Mouse (Mus musculus): ENCODE results near the gene Kdelr2. TPM values are rescaled to one million over a fixed set of nuclear protein-coding genes. Genes with fewer than 3 reads are reported as not detected.

The Kdelr2 gene
- polyA plus RNA-seq, 1 experiment from 2014 or later = 150 TPM

GRCm38 (mm10) chr5:143405200-143405599 is 1.6 kb downstream of the Kdelr2 start:
- peaks cover 40% of the 10 kb centered on the region for H3K4me1 ChIP-seq (replicated peaks)
- no peak overlapping the region for H3K27ac ChIP-seq
- 88% methylated on average over 9 of the region's 9 CpGs for WGBS
- H3K9ac ChIP-seq = 0 out of 2 replicates have a peak overlapping the region, but pooled peaks have one; percentile 8
- no peak for ATAC-seq (ENCODE audit: low FRiP score)
- H3K27me3 ChIP-seq = no peaks in the 10 kb centered on the region
- no peaks in the 10 kb centered on the region for H3K9me3 ChIP-seq
- no peak overlapping the region for H3K4me3 ChIP-seq
- peak overlapping the region; percentile 79 for H3K4me2 ChIP-seq
- peaks cover 18% of the 10 kb centered on the region for H3K36me3 ChIP-seq

- Histone ChIP-seq H3K4me2 (no peak overlapping the region), H3K27ac (no peak overlapping the region), H3K27me3 (no peaks in the 10 kb centered on the region), H3K4me1 (replicated peaks) (peaks cover 48% of the 10 kb centered on the region), H3K9ac (no peak overlapping the region), H3K9me3 (no peaks in the 10 kb centered on the region), H3K4me3 (no peak overlapping the region), H3K36me3 (peaks cover 18% of the 10 kb centered on the region)
- no peak for ATAC-seq (ENCODE audit: low FRiP score)
- WGBS = 95% methylated on average over 9 of the region's 9 CpGs
These were observed 2.9 kb downstream of the Kdelr2 start for GRCm38 (mm10) chr5:143406548-143406947.

GRCm38 (mm10) chr5:143409239-143409638 is 5.6 kb downstream of the Kdelr2 start:
- no peak for ATAC-seq (ENCODE audit: low FRiP score)
- 89% methylated on average over 3 of the region's 3 CpGs for WGBS
- H3K9ac ChIP-seq = no peak overlapping the region
- peaks cover 33% of the 10 kb centered on the region for H3K36me3 ChIP-seq
- no peaks in the 10 kb centered on the region for H3K9me3 ChIP-seq
- no peaks in the 10 kb centered on the region for H3K27me3 ChIP-seq
- no peak overlapping the region for H3K4me3 ChIP-seq
- no peak overlapping the region for H3K27ac ChIP-seq
- no peak overlapping the region for H3K4me2 ChIP-seq
- H3K4me1 ChIP-seq (replicated peaks) = peaks cover 32% of the 10 kb centered on the region

- no peak overlapping the region for H3K4me2 ChIP-seq
- no peaks in the 10 kb centered on the region for H3K27me3 ChIP-seq
- H3K27ac ChIP-seq = no peak overlapping the region
- H3K9me3 ChIP-seq = no peaks in the 10 kb centered on the region
- H3K4me1 ChIP-seq (replicated peaks) = peaks cover 16% of the 10 kb centered on the region
- no peak overlapping the region for H3K9ac ChIP-seq
- no peak for ATAC-seq (ENCODE audit: low FRiP score)
- no peak overlapping the region for H3K4me3 ChIP-seq
- 93% methylated on average over 4 of the region's 4 CpGs for WGBS
- H3K36me3 ChIP-seq = peaks cover 42% of the 10 kb centered on the region
These were observed 7.3 kb downstream of the Kdelr2 start for GRCm38 (mm10) chr5:143410841-143411395.

GRCm38 (mm10) chr5:143421484-143421883 is 17.8 kb downstream of the Kdelr2 start:
- H3K4me1 ChIP-seq (replicated peaks) = no peaks in the 10 kb centered on the region
- H3K9ac ChIP-seq = no peak overlapping the region
- no peaks in the 10 kb centered on the region for H3K9me3 ChIP-seq
- no peak overlapping the region for H3K27ac ChIP-seq
- H3K4me3 ChIP-seq = no peak overlapping the region
- no peak for ATAC-seq (ENCODE audit: low FRiP score)
- peaks cover 61% of the 10 kb centered on the region for H3K36me3 ChIP-seq
- no peak overlapping the region for H3K4me2 ChIP-seq
- 91% methylated on average over 4 of the region's 4 CpGs for WGBS
- no peaks in the 10 kb centered on the region for H3K27me3 ChIP-seq

GRCm38 (mm10) chr5:143422990-143423389 is 19.4 kb downstream of the Kdelr2 start:
- Histone ChIP-seq H3K27me3 (no peaks in the 10 kb centered on the region), H3K4me1 (replicated peaks) (no peaks in the 10 kb centered on the region), H3K9ac (no peak overlapping the region), H3K4me2 (no peak overlapping the region), H3K36me3 (peaks cover 46% of the 10 kb centered on the region), H3K4me3 (no peak overlapping the region), H3K27ac (no peak overlapping the region), H3K9me3 (no peaks in the 10 kb centered on the region)
- 88% methylated on average over 4 of the region's 4 CpGs for WGBS
- ATAC-seq (ENCODE audit: low FRiP score) = no peak

GRCm38 (mm10) chr5:143423899-143424519 is 20.4 kb downstream of the Kdelr2 start:
- H3K27me3 ChIP-seq = no peaks in the 10 kb centered on the region
- no peak for ATAC-seq (ENCODE audit: low FRiP score)
- no peak overlapping the region for H3K4me3 ChIP-seq
- peaks cover 36% of the 10 kb centered on the region for H3K36me3 ChIP-seq
- H3K27ac ChIP-seq = no peak overlapping the region
- no peaks in the 10 kb centered on the region for H3K4me1 ChIP-seq (replicated peaks)
- no peak overlapping the region for H3K4me2 ChIP-seq
- 30% methylated on average over 6 of the region's 6 CpGs for WGBS
- no peaks in the 10 kb centered on the region for H3K9me3 ChIP-seq
- no peak overlapping the region for H3K9ac ChIP-seq

GRCm38 (mm10) chr5:143434421-143434820 is 30.8 kb downstream of the Kdelr2 start:
- no peak overlapping the region for H3K27ac ChIP-seq
- H3K36me3 ChIP-seq = no peaks in the 10 kb centered on the region
- no peak for ATAC-seq (ENCODE audit: low FRiP score)
- no peaks in the 10 kb centered on the region for H3K27me3 ChIP-seq
- H3K4me3 ChIP-seq = no peak overlapping the region
- no peaks in the 10 kb centered on the region for H3K9me3 ChIP-seq
- no peaks in the 10 kb centered on the region for H3K4me1 ChIP-seq (replicated peaks)
- no peak overlapping the region for H3K9ac ChIP-seq
- WGBS = 10% methylated on average over 4 of the region's 4 CpGs
- no peak overlapping the region for H3K4me2 ChIP-seq

- Histone ChIP-seq H3K4me1 (replicated peaks) (no peaks in the 10 kb centered on the region), H3K27me3 (0 out of 2 replicates have a peak, but pooled peaks cover 2% of the 10 kb centered on the region), H3K4me3 (no peak overlapping the region), H3K27ac (no peak overlapping the region), H3K9ac (no peak overlapping the region), H3K9me3 (no peaks in the 10 kb centered on the region), H3K36me3 (no peaks in the 10 kb centered on the region), H3K4me2 (no peak overlapping the region)
- 77% methylated on average over 3 of the region's 3 CpGs for WGBS
- ATAC-seq (ENCODE audit: low FRiP score) = no peak
These were observed 37.7 kb downstream of the Kdelr2 start for GRCm38 (mm10) chr5:143441298-143441697.

GRCm38 (mm10) chr5:143441753-143442152 is 38.1 kb downstream of the Kdelr2 start:
- Histone ChIP-seq H3K4me1 (replicated peaks) (no peaks in the 10 kb centered on the region), H3K27me3 (0 out of 2 replicates have a peak, but pooled peaks cover 2% of the 10 kb centered on the region), H3K9me3 (no peaks in the 10 kb centered on the region), H3K36me3 (no peaks in the 10 kb centered on the region), H3K4me3 (no peak overlapping the region), H3K27ac (no peak overlapping the region), H3K9ac (no peak overlapping the region), H3K4me2 (no peak overlapping the region)
- ATAC-seq (ENCODE audit: low FRiP score) = no peak
- 89% methylated on average over 12 of the region's 12 CpGs for WGBS

- Histone ChIP-seq H3K27me3 (no peaks in the 10 kb centered on the region), H3K4me2 (peak overlapping the region; percentile 84), H3K9me3 (no peaks in the 10 kb centered on the region), H3K36me3 (peaks cover 20% of the 10 kb centered on the region), H3K27ac (peak overlapping the region; percentile 84), H3K4me3 (peak overlapping the region; percentile 81), H3K4me1 (replicated peaks) (peaks cover 24% of the 10 kb centered on the region), H3K9ac (peak overlapping the region; percentile 86)
- WGBS = 85% methylated on average over 11 of the region's 11 CpGs
- peak; percentile 4; the same call in 1 of the 2 replicates for ATAC-seq (ENCODE audit: low FRiP score)
These were observed 60.0 kb downstream of the Kdelr2 start for GRCm38 (mm10) chr5:143463671-143464070.

GRCm38 (mm10) chr5:143464100-143464756 is 60.6 kb downstream of the Kdelr2 start, which contains the start of gene Daglb:
Daglb (plus strand) TSS chr5:143464584.
- Histone ChIP-seq H3K4me2 (peak within 1 kb of the TSS; percentile 84), H3K27ac (peak within 1 kb of the TSS; percentile 84), H3K4me3 (peak within 1 kb of the TSS; percentile 81), H3K27me3 (no peaks in the 10 kb centered on the region), H3K9me3 (no peaks in the 10 kb centered on the region), H3K4me1 (replicated peaks) (peaks cover 24% of the 10 kb centered on the region), H3K36me3 (peaks cover 25% of the 10 kb centered on the region), H3K9ac (peak within 1 kb of the TSS; percentile 86)
- 2% methylated on average over 43 of the region's 43 CpGs for WGBS
- peak; percentile 97 for ATAC-seq (ENCODE audit: low FRiP score)

Measured in hindbrain, embryonic 13.5 days (tissue).